Mouse (Mus musculus) frontal cortex, postnatal 25 days (tissue): ENCODE data around the gene Cldn2.
A peak's percentile ranks its signal among the peaks of the same experiment; 100 is the strongest.

Experiments used
- DNase-seq, 2 experiments: peaks; one replicate each; pipeline ENCODE4 v3.0.0; 2022; ENCODE audit warnings: low spot score in 2 of 2

Gene Cldn2

GRCm38 (mm10) chrX:139807391-139807790 lies 6.8 kb downstream of the Cldn2 start:
- DNase-seq = no peak

GRCm38 (mm10) chrX:139808085-139808484 lies 7.5 kb downstream of the Cldn2 start:
- no peak for DNase-seq

- DNase-seq = no peak
Observed at GRCm38 (mm10) chrX:139808501-139808900, 7.9 kb downstream of the Cldn2 start.

GRCm38 (mm10) chrX:139812636-139813298 lies 12.1 kb downstream of the Cldn2 start:
- DNase-seq = no peak

- no peak for DNase-seq
Observed at GRCm38 (mm10) chrX:139813299-139814002, 12.8 kb downstream of the Cldn2 start.

GRCm38 (mm10) chrX:139814018-139814635 lies 13.5 kb downstream of the Cldn2 start:
- DNase-seq = no peak

- no peak for DNase-seq
Observed at GRCm38 (mm10) chrX:139815201-139815600, 14.6 kb downstream of the Cldn2 start.

GRCm38 (mm10) chrX:139825402-139825801 lies 24.8 kb downstream of the Cldn2 start:
- DNase-seq = no peak

- DNase-seq = no peak
Observed at GRCm38 (mm10) chrX:139826926-139827325, 26.3 kb downstream of the Cldn2 start.

- DNase-seq = no peak
Observed at GRCm38 (mm10) chrX:139828363-139829092, 27.9 kb downstream of the Cldn2 start.

GRCm38 (mm10) chrX:139832464-139832863 lies 31.8 kb downstream of the Cldn2 start:
- DNase-seq = peak in 1 of 2 experiments; percentile 9

- DNase-seq = no peak
Observed at GRCm38 (mm10) chrX:139839057-139839456, 38.4 kb downstream of the Cldn2 start.

- DNase-seq = no peak
Observed at GRCm38 (mm10) chrX:139841091-139841490, 40.5 kb downstream of the Cldn2 start.

- DNase-seq = no peak
Observed at GRCm38 (mm10) chrX:139854795-139855194, 54.2 kb downstream of the Cldn2 start.

GRCm38 (mm10) chrX:139859402-139859801 lies 58.8 kb downstream of the Cldn2 start:
- DNase-seq = no peak
